Mouse (Mus musculus): Measurements from ENCODE around the gene Arhgef3. TPM values are rescaled to one million over a fixed set of nuclear protein-coding genes. Genes with fewer than 3 reads are reported as not detected.
A peak's percentile ranks its signal among the peaks of the same experiment; 100 is the strongest.

Gene Arhgef3
- total RNA-seq (2021): 10 to 100 TPM; 27.5 to 37.7 TPM

GRCm38 (mm10) chr14:27114362-27115274 is at the start of gene Arhgef3:
Gene Arhgef3 (plus strand): TSS chr14:27114899.
- peak; percentile 77 to 78 for DNase-seq
- intact Hi-C loops (cut with DNase I): no loop called here

DNA sequence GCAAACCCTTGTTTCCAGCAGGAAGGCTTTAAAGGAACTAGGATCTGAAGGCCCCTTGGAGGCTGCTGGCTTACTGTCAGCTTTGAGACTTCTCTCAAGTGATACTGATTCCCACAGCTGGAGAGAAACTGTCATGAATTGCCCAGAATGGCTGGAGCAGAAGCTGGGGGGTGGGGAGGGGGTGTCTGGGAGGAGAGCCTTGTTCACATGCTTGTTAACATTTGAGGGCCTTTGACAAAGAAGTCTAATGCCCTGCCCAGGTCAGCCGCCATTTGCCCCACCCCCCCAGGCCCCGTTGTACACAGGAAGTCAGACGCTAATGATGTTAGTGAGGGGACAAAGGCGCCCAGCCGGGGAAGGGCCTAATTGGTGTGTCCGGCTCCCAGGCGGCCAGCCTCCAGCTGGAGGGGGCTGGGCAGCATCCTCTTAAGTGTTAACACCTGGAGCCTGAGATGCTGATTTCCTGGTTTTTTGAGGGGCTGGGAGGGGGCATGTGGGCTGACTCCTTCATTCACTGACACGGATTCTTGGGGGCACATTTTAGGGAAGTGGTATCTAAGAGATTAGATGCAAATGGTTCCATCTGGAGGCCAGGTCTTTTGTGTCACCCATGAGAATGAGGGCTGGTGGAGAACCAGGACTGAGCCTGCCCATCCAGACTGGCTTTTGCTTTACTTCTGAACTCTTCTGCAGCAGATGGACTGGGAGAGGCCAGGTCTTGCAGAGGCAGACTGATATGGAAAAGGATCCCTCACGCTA is 48.3 kb upstream of the Arhgef3 start:
- intact Hi-C loops (cut with DNase I): no loop called here
- DNase-seq: no peak

- intact Hi-C loops (cut with DNase I): no loop called here
- no peak for DNase-seq
Measured at GRCm38 (mm10) chr14:27067866-27068271, 46.8 kb upstream of the Arhgef3 start.

DNA sequence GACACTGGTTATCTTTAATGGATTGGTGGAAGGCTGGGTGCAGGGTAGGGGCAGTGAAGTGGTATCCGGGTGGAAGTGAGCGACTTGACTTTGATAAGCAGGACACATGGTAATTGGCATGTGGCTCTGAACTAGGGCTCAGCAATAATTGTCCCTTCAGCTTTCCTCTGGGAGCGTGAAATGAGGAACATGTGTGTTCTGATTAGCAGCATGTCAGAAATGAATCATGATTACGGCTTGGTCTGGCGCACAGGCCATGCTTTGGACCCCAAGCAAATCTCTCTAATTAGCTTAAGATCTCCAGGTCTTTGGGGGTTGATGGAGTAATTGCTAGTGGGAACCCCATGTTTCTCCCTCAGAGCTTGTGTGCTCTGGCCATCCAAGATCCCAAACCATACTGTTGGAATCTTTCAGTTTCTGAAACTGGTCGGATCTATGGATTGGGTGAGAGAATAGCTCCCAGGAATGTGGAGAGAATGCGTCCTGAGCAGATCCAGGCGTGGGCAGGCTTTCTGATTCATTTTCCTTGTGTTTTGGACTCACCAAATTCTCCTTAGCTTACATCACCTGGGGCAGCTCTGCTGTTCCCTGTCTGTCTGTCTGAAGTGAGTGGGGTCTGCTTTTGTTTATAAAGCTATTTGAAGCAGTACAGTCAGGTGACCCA is 45.1 kb upstream of the Arhgef3 start:
- intact Hi-C loops (cut with DNase I): loop anchor here (5.0 kb wide), 1 partner anchor 32 kb away; the partner anchor contains the start of gene Il17rd

GRCm38 (mm10) chr14:27070128-27070527 is 44.6 kb upstream of the Arhgef3 start:
- intact Hi-C loops (cut with DNase I): loop anchor here (5.0 kb wide), 1 partner anchor 33 kb away; the partner anchor contains the start of gene Il17rd
- no peak for DNase-seq

More for the DNA sequence above, 45.1 kb upstream of the Arhgef3 start:
- DNase-seq: no peak

- intact Hi-C loops (cut with DNase I): loop anchor here (5.0 kb wide), 1 partner anchor 33 kb away; the partner anchor contains the start of gene Il17rd
- no peak for DNase-seq
Measured at GRCm38 (mm10) chr14:27070758-27071157, 43.9 kb upstream of the Arhgef3 start.

- intact Hi-C loops (cut with DNase I): loop anchor here (5.0 kb wide), 1 partner anchor 35 kb away; the partner anchor contains the start of gene Il17rd
- no peak for DNase-seq
Measured at GRCm38 (mm10) chr14:27071985-27072384, 42.7 kb upstream of the Arhgef3 start.

DNA sequence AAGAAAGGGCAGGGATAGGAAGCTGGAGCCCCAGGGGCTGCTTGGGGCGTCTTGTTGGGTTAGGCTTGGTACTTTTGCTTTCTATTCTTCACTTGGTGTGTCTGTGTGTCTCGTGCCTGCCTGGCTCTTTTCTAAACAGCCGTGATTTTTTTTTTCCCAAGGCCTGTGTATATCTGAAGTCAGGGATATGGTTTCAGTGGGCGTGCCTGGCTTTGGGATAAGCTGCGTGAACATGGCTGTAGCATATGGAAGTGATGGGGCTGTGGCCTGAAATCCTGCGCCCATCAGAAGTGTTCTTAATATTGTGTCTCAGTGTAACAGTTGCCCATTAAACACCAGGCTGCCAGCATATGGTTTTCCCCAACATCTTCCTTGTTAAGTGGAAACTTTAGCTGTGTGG is 39.6 kb upstream of the Arhgef3 start:
- DNase-seq: no peak
- intact Hi-C loops (cut with DNase I): no loop called here

- intact Hi-C loops (cut with DNase I): no loop called here
- no peak for DNase-seq
Measured at GRCm38 (mm10) chr14:27075909-27076521, 38.7 kb upstream of the Arhgef3 start.

- no peak for DNase-seq
- intact Hi-C loops (cut with DNase I): no loop called here
Measured at GRCm38 (mm10) chr14:27076522-27076920, 38.2 kb upstream of the Arhgef3 start.

GRCm38 (mm10) chr14:27081536-27082275 is 33.0 kb upstream of the Arhgef3 start:
- DNase-seq: no peak
- intact Hi-C loops (cut with DNase I): no loop called here

DNA sequence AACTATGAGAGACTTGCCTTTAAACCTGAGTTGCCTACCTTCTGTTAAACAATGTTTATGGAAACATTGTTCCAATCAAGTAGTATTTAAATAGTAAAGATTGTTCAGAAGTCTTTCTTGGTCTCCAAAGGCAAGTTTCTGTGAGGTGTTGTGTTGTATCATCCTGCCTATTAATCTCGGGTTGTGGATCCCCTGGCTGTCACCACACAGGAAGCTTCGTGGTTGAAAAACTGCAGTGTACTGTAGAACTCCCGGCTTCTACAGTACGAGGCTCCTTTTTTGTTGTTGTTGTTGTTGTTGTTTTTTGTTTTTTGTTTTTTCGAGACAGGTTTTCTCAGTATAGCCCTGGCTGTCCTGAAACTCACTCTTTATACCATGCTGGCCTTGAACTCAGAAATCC is 29.2 kb upstream of the Arhgef3 start:
- DNase-seq: no peak
- intact Hi-C loops (cut with DNase I): no loop called here

DNA sequence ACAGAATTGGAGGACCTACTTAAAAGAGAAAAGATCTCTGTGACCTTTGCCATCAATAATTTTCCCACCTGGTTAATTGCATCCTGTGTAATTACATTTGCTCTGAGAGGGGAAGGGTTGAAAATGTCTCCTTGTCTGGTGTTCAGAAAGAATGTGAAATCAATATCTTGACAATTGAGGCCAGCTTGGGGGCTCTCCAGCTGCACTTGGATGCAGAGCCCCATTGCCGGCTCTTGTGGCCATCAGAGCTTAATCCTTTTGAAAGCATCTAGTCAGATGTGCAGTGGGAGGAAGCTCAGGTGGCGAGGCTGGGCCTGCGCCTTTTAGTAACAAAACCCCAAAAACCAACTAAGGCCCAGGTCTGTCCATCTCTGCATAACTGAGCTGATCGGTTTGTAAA is 28.7 kb upstream of the Arhgef3 start:
- no peak for DNase-seq
- intact Hi-C loops (cut with DNase I): no loop called here

- DNase-seq: no peak
- intact Hi-C loops (cut with DNase I): no loop called here
Measured at GRCm38 (mm10) chr14:27094247-27094646, 20.5 kb upstream of the Arhgef3 start.

DNA sequence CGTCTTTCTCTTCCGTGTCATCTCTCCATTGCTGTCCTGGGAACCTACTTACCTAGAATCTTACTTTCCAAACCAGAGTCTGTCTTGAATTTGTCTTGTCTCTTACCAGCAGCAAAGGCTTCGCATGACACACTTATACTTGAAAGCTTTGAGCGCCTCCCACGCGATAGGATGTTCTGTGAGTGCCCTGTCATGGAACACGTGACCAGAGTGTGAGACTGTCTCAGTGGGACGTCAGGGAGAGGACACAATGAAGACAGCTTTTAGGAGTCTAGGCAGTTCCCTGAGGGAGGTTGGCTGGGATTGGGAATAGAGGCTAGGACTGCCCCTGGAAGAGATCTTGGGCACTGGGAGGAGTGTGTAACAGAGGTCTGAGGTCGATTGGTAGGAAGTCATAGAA is 18.6 kb upstream of the Arhgef3 start:
- DNase-seq: no peak
- intact Hi-C loops (cut with DNase I): loop anchor here (1.0 to 5.0 kb wide), 3 partner anchors 65 to 309 kb away; no protein-coding TSS in a partner anchor

GRCm38 (mm10) chr14:27096779-27097178 is 17.9 kb upstream of the Arhgef3 start:
- DNase-seq: peak; percentile 71 to 76
- intact Hi-C loops (cut with DNase I): loop anchor here (1.0 to 5.0 kb wide), 3 partner anchors 65 to 309 kb away; no protein-coding TSS in a partner anchor

DNA sequence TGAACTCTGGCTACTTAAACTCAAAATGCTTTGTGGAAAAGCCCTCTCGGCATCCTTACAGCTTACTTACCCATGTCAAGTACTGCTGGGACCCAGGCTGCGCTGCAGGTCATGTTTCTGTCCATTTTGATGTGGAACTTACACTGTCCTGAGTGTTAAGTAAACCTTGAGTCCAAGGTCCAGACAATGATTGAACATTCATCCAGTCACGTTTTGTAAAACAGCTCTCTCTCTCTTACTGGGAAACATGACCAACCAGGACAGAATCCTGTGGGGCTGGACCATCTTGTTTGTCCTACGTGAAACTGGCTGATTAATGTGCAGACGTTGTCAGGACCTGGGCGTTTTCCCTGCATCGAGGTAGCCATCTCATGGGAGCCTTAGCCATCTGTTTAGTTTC is 13.0 kb upstream of the Arhgef3 start:
- no peak for DNase-seq
- intact Hi-C loops (cut with DNase I): no loop called here

DNA sequence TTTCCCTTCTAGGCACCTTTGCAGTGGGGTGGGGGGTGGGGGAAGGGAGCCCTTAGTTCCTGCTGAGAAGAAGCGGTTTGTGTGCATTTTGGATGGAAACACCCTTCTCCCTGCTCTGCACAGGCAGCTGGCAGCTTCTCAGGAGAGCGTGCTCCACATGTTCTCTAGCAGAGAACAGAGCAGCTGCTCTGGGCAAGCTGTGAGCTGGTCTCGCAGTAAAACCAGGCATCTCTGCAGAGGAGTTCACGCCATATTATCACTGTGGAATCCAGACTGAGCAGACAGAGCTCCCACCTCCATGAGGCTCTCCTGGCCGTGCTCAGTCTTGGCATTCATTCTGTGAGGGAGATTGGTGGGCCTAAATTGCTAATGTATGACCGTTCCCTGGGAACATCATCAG is 12.0 kb upstream of the Arhgef3 start:
- no peak for DNase-seq
- intact Hi-C loops (cut with DNase I): no loop called here

DNA sequence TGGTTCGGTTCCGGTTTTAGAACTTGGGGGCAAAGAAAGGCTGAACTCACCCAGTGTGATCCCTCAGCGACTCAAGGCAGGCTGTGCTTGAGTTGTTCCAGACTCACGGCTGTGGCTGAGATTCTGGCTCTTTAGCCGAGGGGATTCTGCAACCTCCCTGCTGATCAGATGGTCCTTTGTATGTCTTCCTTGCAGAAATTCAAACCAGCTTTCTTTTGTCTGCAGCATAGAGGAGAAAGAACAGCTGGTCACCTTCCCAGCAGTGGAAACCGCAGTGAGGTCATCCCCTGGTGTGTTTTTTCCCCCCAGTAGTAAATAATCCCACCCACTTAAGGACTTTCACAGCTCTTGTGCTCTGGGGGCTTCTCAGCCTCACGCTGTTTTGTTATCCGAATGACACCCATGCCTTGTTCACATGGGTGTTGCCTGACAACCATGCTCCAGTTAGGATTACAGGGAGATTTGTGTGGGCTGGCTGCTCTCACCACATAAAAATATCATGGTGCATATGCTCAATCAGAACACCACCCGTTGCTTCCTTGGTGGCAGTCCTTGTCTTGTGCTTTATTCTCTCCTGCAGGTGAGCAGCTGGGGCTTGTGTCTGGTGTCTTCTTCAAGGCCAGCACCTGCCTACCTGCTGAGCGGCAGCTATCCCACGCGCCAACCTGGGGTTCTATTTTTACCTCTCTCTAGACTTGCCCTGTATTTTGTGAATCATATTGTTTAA is 8.8 kb upstream of the Arhgef3 start:
- intact Hi-C loops (cut with DNase I): no loop called here
- no peak for DNase-seq
